Mouse (Mus musculus): ENCODE data around the gene Gpr62. TPM values are rescaled to one million over a fixed set of nuclear protein-coding genes. Genes with fewer than 3 reads are reported as not detected.
A peak's percentile ranks its signal among the peaks of the same experiment; 100 is the strongest.

Gpr62 gene
- total RNA-seq, 2 experiments from 2014 or later, result 9.2 to 10.4 TPM

DNA sequence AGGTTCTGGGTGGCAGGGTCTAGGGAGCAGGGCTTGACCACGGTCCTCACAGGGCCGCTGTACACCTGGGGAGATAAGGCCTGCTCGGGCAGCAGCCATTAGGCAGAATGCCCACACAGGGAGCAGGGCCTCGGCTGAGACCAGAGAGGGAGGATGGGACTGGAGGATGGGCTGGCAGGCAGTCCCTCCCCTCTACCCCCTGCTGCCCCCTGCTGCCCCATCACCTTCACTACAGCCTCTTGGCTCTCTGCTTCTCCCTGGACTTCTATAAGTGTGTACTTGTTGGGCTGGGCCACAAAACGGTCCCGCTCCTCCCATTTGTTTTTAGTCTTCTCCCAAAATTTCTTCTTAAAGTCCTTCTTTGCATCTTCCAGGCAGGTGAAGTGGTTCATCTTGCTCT lies 8.7 kb upstream of the Gpr62 start:
- DNase-seq, result peak in 1 of 2 experiments; percentile 53

DNA sequence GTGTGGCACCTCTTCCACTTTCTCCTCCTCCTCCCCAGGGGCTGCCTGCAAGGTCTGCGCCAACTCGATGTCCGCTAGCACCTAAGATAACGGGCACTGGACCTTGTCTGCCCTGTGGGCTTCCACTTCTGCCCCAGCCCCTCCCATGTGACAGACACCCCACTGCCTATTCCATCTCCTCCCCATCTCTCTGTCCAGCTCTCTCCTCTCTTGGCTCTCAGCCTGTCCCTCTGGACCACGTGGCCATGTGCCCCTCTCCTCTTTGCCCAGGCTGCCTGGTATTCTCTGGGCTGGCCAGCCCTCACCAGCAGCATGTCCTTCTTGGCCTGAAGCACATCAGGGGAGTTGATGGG lies 8.0 kb upstream of the Gpr62 start:
- DNase-seq, result peak in 1 of 2 experiments; percentile 2

DNA sequence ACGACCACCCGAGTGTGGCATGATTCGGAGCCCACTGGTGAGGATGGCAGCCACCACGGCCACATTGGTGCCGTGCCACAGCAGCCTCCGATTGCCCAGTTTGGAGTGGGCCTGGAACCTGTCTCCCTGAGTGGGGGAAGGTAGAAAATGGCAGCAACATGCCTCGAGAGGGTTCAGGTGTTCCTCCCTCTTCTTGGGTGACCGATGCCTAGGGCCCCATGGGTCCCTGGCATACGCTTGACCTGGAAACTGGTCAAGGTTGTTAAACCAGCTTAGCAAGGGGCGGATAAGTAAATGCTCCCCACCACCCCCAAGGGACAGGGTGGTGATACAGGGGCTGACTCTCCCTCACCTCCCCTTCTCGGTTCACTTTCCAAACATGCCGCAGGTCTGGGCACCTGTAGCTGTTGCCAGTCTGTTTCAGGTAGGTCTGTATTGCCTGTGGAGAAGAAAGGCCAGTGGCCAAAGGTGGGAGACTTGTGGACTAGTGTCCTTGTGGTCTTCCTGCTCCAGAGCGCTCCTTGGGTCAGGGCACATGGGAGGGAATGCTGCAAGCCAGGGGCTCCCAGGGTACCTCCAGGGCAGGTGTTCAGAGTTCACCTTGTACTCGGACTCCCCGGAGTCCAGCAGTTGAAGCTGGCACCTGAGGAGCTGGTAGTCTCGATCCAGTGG lies 7.5 kb upstream of the Gpr62 start:
- peak in 1 of 2 experiments; percentile 5 for DNase-seq

DNA sequence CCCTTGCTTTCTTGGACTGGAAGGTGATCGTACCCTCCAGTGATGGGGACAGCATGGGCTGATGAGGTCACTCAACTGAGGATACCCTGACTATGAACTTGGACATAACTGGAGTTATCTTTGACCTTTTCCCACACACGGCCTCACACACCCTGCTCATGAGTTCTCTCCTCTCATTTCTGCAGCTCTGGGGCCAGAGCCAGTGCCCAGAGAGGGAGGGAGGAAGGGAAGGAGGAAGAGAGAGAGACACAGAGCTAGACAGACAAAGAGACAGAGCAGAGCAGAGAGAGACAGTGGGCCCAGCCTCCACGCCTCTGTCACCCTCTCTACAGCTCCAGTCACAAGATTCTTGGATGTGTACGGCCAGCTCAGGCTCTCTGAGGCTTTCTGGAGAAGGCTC lies 6.6 kb upstream of the Gpr62 start:
- DNase-seq, result peak in 1 of 2 experiments; percentile 3

DNA sequence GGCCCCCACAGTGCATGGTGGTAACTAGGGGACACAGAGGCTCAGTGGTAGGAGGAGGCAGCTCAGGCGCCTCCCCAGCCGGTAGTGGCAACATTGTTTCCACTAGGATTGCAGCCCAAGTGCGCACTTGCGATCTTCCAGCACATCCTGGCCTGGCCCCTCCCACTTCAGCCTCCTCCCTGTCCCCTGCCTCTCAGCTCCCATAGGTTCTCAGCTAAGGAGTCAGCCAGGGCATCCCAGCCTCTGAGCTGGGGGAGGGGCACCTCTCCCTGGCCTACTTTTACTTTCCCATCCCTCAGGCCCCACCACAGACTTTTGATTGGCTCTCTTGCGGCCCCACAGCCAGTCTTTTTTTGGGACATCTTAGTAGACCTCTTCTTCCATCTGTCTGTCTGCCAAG lies 6.2 kb upstream of the Gpr62 start:
- DNase-seq, result peak in 1 of 2 experiments; percentile 20

DNA sequence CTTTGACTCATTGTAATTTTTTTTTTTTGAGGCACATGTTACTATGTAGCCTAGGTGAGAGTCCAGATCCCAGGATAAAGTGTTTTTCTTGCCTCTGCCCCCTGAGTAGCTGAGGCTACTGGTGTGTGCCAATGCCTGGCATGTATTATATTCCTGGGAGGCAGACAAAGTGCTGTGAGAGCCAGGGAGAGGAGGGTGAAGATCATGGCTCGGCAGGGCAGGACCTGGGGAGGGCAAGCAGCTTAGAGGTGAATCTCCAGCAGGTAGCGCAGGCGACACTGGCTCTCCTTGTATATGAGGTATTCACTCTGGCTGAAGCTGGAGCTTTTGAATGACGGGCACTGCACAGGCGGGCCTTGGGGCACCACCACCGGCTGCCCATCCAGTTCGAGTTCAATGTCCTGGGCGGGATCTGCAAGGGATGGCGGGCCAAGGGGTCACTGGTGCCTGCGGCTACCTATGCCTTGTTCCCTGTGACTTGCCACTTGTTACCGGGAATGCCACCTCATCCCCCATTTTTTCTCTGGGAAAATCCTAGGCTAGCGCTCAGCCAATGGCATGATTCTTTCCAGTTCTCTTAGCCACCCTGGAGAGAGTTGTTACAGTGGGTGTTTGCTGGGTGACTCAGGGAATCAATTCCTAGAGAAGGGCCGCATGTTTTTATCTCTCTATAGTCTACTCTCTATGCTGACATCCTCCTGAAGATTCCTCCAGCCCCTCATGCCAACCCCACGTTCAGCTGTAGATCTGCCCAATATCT lies 5.4 kb upstream of the Gpr62 start:
- peak; percentile 0 to 1 for DNase-seq

DNA sequence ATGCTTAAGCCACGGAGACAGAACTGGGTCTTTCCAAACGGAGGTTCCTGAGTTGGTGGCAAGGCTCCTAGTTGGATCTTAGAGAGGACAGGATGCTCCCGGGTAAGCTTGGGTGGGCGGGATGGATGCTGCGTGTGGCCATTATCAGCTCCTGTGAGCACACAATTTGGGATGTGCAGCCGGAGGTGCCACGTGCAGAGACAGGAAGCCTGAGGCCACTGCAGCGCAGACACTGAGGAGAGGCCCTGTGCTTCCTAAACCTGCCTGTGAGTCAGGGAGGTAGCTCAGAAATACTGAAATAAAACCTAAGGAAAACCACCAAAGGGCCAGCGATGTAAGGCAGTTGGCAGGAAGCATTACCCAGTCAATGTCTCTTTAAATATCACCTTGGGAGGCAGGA lies 4.0 kb upstream of the Gpr62 start:
- DNase-seq, result no peak

DNA sequence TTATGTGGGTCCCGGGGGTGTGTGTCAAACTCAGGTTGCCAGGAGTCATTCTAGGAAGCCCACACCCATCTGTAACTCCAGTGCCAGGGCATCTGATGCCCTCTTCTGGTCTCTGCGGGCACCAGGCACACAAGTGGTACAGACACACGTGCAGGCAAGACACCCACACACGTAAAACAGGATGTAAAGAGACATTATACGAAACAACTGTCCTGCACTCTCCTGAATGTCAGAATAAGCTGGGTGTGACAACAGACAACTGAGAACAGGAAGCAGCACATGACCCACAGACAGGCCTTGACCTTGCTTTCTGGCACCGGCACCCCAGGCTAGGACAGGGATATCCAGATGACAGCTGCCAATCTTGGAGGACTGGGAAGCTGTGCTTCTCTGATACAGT lies 3.6 kb upstream of the Gpr62 start:
- DNase-seq, result peak in 1 of 2 experiments; percentile 1

DNA sequence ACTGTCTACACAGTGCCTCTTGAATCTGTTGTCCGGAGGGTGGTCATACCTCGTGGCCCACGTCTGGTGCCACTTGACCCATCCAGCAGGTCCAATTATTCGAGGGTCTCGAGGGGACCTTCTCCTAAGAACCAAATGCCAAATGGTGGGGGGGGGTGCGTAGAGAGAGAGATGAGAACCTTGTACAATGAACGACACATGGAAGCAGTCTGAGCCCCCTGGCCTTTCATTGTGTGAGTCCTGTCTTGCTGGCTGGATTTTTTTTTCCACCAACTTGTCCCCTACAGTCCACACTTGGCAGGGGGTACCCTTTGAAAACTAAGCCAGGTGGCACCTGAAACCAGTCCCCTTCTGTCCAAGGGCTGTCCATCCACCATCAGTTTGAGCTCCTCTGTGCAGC lies 2.0 kb upstream of the Gpr62 start:
- DNase-seq, result no peak

DNA sequence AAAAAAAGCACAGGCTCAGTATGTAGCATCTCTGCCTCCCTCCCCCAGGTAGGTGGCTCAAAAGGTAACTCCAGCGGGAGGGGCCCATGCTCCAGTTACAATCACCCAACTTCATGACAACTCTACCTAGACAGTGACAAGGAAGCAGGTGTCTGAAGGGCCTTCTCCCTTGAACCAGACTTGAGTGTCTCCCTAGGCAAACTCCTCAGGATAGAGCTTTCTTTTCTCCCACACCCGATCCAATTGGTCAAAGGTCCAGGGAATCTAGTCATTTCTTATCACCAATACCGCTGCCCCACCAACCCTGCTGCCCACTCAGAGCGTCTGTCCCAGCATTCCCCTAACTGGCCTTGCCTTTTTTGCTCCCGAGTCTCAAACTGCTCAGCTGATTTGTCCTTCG lies 983 bp upstream of the Gpr62 start:
- no peak for DNase-seq

DNA sequence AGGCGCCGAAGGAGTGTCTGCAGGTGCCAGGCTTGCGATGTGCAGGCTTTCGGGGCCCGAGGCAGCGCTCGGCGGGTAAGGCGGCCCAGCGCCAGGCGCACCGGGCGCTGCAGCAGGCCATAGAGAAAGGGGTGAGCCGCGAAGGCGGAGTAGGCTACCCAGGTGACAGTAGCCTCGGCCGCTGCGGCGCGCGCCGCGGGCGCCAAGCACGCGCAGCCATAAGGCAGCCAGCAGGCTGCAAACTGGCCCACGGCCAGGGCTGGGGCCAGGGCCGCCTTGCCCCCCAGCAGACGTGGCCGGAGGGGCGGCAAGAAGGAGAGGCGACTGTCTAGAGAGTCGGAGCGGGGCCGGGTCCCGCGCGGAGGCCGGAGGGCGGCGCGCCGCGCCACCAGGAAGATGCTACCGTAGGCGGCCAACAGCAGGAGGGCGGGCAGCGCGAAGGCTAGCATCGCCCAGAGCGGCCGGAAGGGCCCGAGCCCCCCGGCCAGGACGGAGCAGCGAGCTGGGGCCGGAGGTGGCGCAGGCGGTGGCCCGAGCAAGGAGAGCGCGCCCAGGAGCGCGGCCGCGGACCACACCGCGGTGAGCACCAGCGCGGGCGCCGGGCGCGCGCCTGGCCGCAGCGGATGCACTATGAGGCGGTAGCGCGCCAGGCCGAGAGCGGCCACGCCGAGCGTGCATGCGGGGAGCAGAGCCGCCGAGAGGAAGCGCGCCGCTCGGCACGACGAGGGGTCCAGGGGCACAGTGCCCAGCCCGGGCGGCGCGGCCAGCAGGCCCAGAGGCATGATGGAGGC lies 792 bp downstream of the Gpr62 start:
- DNase-seq, result peak; percentile 73 to 80

DNA sequence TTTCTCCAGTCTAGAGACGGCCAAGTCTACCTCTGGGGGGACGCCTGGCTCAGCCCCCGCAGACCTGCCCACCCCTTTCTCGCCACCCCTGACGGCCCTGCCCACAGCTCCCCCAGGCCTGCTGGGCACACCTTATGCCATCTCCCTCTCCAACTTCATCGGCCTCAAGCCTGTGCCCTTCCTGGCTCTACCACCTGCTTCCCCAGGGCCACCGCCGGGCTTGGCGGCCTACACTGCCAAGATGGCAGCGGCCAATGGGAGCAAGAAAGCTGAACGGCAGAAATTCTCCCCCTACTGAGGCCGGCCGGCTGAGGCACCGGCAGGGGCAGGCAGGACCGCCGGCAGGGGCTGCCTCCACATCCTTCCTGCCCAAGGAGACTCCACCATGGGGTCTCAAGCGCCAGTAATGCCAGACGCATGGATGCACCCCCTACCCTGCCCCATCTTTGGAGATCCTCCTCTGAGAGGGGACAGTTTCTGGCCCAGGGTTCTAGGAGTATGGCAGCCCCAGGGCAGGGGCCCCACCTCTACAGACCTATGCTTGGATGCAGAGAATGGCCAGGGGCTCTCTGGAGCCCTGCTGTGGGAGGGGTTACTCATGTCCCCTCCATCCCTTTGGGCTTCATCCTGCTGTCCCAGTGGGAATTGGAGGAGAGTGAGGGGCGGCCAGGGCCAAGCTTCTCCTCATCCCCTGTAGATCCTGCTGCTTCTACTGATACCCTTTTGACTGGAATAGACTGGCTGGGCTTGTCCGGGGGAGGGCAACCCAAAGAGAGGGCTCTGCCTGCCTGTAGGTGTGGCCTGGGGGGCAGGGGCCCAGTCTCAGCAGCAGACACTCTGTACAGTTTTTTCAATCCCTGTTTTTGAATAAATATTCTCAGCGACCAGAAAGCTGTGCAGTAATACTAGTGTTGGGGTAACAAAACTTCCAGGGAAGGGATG lies 2.3 kb downstream of the Gpr62 start:
- no peak for DNase-seq

DNA sequence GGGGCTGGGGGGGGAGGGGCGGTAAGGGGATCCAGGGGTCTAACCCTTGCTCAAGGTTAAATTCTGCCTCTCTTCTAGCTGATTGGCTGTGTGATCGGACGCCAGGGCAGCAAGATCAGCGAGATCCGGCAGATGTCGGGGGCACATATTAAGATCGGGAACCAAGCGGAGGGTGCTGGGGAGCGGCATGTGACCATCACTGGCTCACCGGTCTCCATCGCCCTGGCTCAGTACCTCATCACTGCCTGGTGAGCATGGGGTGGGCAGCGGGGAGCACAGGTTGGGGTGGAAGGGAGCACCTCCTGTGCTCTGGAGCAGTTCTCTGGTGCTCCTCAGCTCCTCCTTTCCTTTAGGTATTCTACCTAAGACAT lies 3.3 kb downstream of the Gpr62 start:
- no peak for DNase-seq

DNA sequence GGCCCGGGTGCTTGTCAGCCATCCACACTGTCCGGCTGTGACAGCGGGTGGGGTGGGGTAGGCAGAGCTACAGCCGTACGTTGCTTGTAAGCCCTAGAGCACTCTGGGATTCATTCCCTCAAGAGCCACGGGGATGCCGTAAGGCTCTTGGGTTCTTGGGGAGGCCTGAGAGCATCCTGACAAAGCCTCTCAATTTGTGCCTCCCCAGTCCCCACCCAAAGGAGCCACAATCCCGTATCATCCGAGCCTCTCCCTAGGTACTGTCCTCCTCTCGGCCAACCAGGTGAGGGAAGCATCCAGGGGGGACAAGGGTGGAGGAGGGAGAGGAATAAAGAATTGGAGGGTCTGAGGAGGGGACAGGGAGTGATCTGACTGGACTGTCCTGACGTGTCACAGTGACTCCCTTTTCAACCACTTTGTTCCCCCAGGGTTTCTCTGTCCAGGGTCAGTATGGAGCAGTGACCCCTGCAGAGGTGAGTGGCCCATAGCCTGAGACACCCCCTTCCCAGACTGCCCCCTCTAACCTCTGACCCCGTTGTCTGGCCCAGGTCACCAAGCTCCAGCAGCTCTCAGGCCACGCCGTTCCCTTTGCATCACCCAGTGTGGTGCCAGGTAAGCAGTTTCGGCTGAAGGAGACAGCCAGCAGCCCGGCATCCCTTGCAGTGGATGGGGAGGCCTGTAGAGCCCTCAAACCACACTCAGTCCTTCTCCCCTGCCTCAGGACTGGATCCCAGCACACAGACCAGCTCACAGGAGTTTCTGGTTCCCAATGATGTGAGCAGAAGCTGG lies 3.9 kb downstream of the Gpr62 start:
- DNase-seq, result no peak

DNA sequence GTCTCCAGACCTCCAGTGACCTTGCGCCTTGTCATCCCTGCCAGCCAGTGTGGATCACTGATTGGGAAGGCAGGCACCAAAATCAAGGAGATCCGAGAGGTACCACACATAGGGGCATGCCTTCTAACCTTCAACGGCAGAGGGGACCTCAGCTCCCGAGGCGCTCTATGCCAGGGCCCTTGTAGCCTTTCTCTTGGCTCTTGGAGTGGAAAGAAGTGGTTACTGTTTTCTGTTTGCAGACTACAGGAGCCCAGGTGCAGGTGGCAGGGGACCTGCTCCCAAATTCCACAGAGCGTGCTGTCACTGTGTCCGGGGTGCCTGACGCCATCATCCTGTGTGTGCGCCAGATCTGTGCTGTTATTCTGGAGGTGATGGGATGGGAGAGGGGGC lies 4.7 kb downstream of the Gpr62 start:
- no peak for DNase-seq

DNA sequence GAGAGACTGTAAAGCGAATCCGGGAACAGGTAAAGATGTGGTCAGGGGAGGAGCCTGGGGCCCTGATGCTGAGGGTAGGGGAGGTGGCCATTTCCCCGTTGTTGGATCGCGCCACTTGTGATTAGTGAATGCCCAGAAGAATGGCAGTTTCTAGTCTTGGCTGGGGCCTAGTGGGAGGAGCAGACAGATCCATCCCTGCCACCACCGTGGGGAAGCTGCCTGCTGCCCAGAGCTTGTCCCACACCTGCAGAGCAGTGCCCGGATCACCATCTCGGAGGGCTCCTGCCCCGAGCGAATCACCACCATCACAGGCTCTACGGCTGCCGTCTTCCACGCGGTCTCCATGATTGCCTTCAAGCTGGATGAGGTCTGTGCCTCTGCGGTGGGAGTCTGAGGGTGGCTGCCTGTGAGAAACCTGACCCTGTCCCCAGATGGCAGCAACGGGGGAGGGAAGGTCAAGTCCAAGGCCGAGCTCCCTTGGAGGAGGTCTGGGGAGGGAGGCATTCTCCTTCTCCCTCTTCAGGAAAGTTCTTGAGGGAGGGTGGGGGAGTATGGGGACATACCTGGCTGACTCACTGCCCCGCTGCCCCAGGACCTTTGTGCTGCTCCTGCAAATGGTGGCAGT lies 5.2 kb downstream of the Gpr62 start:
- no peak for DNase-seq

DNA sequence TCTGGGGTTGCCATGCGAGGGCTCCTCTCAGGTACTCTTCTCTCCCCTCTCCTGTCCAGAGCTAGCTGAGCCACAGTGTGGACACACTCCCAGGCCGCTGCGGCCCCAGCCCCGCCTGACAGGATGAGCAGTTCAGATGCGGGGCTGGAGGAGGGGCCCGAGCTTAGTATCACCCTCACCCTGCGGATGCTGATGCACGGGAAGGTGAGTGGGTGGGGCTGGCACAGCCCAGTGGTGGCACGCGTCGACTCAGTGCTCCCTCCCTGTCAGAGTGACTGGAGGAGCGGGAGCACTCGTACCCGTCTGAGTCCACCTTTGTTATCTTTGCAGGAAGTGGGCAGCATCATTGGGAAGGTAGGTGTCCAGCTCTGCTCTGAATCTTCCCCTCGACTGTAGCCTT lies 5.8 kb downstream of the Gpr62 start:
- DNase-seq, result no peak

DNA sequence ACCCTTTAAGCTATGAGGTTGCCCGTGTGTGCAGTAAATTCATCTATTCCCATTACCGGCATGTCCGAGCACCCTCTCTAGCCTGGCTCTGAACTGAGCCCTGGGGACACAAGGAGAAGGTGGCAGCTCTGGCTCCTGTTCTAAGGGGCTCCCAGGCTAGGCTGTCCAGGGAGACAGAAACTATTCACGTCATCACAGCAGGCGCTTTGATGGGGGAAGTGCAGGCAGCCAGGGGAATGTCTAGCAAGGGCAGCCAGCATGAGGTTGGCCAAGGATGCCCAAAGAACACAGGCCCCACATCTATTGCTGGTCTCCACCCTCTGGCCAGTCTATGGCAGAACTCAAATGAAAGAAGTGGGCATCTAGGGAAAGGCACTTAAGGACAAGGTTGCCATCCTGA lies 7.8 kb downstream of the Gpr62 start:
- DNase-seq, result no peak

DNA sequence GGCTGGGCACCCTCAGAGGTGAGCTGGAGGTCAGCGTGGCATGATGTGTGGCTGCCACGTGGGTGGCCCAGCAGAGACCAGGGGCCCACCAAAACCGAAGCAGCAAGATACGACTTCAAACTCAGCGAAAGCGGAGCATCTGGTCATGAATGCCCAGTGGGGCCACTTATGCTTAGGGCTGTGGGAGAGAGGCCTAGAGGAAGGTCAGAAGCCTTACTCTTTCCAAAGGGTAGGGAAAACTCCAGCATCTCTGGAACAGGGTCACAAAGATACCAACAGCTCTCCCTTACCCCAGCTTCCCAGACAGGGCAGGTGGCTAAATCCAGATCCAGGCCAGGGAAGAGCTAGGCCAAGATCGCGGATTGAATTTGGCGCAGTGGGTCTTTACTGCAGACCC lies 8.6 kb downstream of the Gpr62 start:
- no peak for DNase-seq

DNA sequence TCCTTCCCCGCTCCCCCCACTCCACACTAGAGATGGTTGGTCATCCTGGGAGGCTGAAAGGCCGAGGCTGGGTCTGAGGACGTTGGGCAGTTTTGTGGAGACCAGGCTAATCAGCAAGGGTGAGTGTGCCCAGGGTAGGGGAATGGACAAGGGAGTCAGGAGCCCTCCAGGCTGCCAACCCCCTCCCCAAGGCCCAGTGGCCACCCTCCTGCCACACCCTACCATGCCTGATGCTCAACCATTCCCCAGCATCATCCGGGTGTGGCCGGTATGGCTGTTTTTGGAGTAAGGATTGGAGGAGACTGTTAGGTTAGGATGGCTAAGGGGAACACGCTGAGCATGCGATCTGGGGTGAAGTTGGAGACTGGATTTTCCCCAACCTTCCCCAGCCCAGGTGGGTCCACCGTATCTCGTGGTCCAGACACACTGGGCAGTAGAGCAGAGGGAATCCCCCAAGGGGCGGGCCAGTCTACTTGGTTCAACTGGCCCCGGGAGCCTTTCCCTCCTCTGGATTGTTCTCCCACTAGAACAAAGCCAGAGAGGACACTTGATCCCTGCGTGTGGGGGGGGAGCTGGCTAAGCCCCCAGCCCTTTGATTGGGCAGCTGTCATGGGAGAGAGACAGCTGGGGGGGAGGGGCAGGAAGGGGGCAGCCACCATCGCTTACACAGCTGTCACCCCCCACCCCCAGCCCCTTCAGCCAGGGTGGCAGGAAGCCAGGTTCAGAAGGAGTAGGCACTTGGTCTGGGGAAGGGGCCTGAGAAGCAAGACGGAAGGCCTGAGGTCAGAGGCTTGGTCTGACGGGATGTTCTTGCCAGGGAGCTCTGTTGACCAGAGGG lies 9.2 kb downstream of the Gpr62 start:
- no peak for DNase-seq

Data from layer of hippocampus, postnatal 36 days (tissue).